Mouse (Mus musculus) small intestine, adult 2 months (tissue): Measurements from ENCODE around the gene Castor1.

Experiments used
- CTCF ChIP-seq: fragments of 200-500 bp; IDR thresholded peaks from 2 replicates; pipeline ENCODE4 v1.5.1; 2012; ENCODE audit warnings: low read depth, mild to moderate bottlenecking, control low read depth, inconsistent platforms, low read length, moderate library complexity, mixed read lengths; ENCODE audit not compliant: insufficient replicate concordance, insufficient read length; ENCODE audit errors: extremely low read depth
- POLR2A ChIP-seq: fragments of 200-500 bp; IDR thresholded peaks from 2 replicates; pipeline ENCODE4 v1.6.1; 2012; ENCODE audit warnings: low read depth, mild to moderate bottlenecking, control low read depth, inconsistent platforms, low read length, moderate library complexity

DNA sequence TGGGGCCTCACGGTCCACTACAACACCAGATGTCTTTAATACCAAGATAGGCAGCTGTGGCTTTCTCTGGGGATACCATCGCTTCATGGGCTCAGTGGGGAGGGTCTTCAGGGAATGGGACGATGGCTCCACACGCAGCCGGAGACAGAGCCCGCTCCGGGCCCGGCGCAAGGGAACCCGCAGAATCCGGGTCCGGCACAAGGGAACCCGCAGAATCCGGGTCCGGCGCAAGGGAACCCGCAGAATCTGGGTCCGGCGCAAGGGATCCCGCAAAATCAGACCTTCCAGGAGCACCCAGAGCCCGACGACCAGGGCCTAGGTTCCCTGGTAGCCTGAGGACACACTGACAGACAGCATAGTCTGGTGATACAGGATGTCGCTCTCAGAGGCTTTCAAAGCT, 21.7 kb downstream of the Castor1 start:
- TF ChIP-seq CTCF (no peak), POLR2A (no peak)
